Mouse (Mus musculus) layer of hippocampus, postnatal 25 days (tissue): ENCODE results near the gene Rnps1. TPM values are rescaled to one million over a fixed set of nuclear protein-coding genes. Genes with fewer than 3 reads are reported as not detected.
"Not testable (repeated sequence)": the region's sequence is repeated elsewhere in the genome, so short reads cannot be mapped to it uniquely, and the experiment has no call there.

ENCODE experiments used
- DNase-seq, 2 experiments: peaks; one replicate each; pipeline ENCODE4 v3.0.0; 2022; ENCODE audit warnings: mixed read lengths in 2 of 2, low spot score in 1 of 2; ENCODE audit errors: extremely low spot score in 1 of 2
- total RNA-seq, 2 experiments: library from RNA; stranded (reverse); gene quantifications; 2 replicates each; pipeline ENCODE4 v1.2.3; 2021

Rnps1 gene
- total RNA-seq, 2 experiments from 2014 or later = 117 to 120 TPM

GRCm38 (mm10) chr17:24426471-24427169 lies 12.3 kb downstream of the Rnps1 start, which contains the start of gene Eci1:
Eci1 (plus strand) TSS chr17:24426641.
- DNase-seq = peak; percentile 74 to 82

GRCm38 (mm10) chr17:24427170-24427557 lies 12.8 kb downstream of the Rnps1 start:
- no peak for DNase-seq

GRCm38 (mm10) chr17:24429201-24429983 lies 15.0 kb downstream of the Rnps1 start:
- no peak for DNase-seq

- no peak for DNase-seq
These were observed 22.7 kb downstream of the Rnps1 start for GRCm38 (mm10) chr17:24437016-24437415.

GRCm38 (mm10) chr17:24440377-24440776 lies 26.0 kb downstream of the Rnps1 start:
- no peak for DNase-seq

- no peak for DNase-seq
These were observed 26.8 kb downstream of the Rnps1 start for GRCm38 (mm10) chr17:24441148-24441547.

GRCm38 (mm10) chr17:24442107-24442506 lies 27.7 kb downstream of the Rnps1 start:
- DNase-seq = no peak

- DNase-seq = no peak
These were observed 28.3 kb downstream of the Rnps1 start, which contains the start of gene Dnase1l2 for GRCm38 (mm10) chr17:24442632-24443155. Dnase1l2 (minus strand) TSS chr17:24443105.

GRCm38 (mm10) chr17:24443409-24443808 lies 29.0 kb downstream of the Rnps1 start:
- no peak for DNase-seq

GRCm38 (mm10) chr17:24446590-24446989 lies 32.2 kb downstream of the Rnps1 start:
- no peak for DNase-seq

GRCm38 (mm10) chr17:24449507-24449906 lies 35.1 kb downstream of the Rnps1 start:
- DNase-seq = no peak

GRCm38 (mm10) chr17:24451220-24451619 lies 36.9 kb downstream of the Rnps1 start:
- no peak for DNase-seq

- no peak for DNase-seq
These were observed 39.0 kb downstream of the Rnps1 start for GRCm38 (mm10) chr17:24453372-24453771.

GRCm38 (mm10) chr17:24454218-24454755 lies 39.9 kb downstream of the Rnps1 start:
- no peak for DNase-seq

GRCm38 (mm10) chr17:24454756-24455522 lies 40.6 kb downstream of the Rnps1 start:
- peak; percentile 91 to 95 for DNase-seq

GRCm38 (mm10) chr17:24455523-24456206 lies 41.3 kb downstream of the Rnps1 start:
- not testable (repeated sequence) for DNase-seq

GRCm38 (mm10) chr17:24461580-24461979 lies 47.2 kb downstream of the Rnps1 start:
- DNase-seq = no peak

GRCm38 (mm10) chr17:24462932-24463331 lies 48.6 kb downstream of the Rnps1 start:
- DNase-seq = no peak

GRCm38 (mm10) chr17:24463374-24464133 lies 49.2 kb downstream of the Rnps1 start:
- no peak for DNase-seq
